Mouse (Mus musculus) testis, postnatal 14 days (tissue): ENCODE measurements around the gene Map2k5.
A peak's percentile ranks its signal among the peaks of the same experiment; 100 is the strongest.

Experiments
- DNase-seq: peaks from one replicate; pipeline ENCODE4 v3.0.0; 2021; ENCODE audit warnings: low spot score

The Map2k5 gene

GRCm38 (mm10) chr9:63339256-63339655 is 38.4 kb downstream of the Map2k5 start:
- DNase-seq, result no peak

- no peak for DNase-seq
These were observed 39.0 kb downstream of the Map2k5 start for GRCm38 (mm10) chr9:63338716-63339115.

GRCm38 (mm10) chr9:63335816-63336215 is 41.9 kb downstream of the Map2k5 start:
- DNase-seq, result no peak

- no peak for DNase-seq
These were observed 44.6 kb downstream of the Map2k5 start for GRCm38 (mm10) chr9:63333074-63333473.

GRCm38 (mm10) chr9:63331246-63331645 is 46.5 kb downstream of the Map2k5 start:
- DNase-seq, result no peak

GRCm38 (mm10) chr9:63328958-63329685 is 48.6 kb downstream of the Map2k5 start:
- no peak for DNase-seq

- no peak for DNase-seq
These were observed 62.5 kb downstream of the Map2k5 start for GRCm38 (mm10) chr9:63315231-63315630.

GRCm38 (mm10) chr9:63314126-63314525 is 63.6 kb downstream of the Map2k5 start:
- DNase-seq, result no peak

GRCm38 (mm10) chr9:63309956-63310355 is 67.7 kb downstream of the Map2k5 start:
- DNase-seq, result no peak

GRCm38 (mm10) chr9:63309008-63309407 is 68.7 kb downstream of the Map2k5 start:
- no peak for DNase-seq

GRCm38 (mm10) chr9:63308441-63308840 is 69.3 kb downstream of the Map2k5 start:
- DNase-seq, result no peak

GRCm38 (mm10) chr9:63302511-63302910 is 75.2 kb downstream of the Map2k5 start:
- no peak for DNase-seq

GRCm38 (mm10) chr9:63298656-63299055 is 79.0 kb downstream of the Map2k5 start:
- DNase-seq, result no peak

- DNase-seq, result no peak
These were observed 82.1 kb downstream of the Map2k5 start for GRCm38 (mm10) chr9:63295551-63295958.

GRCm38 (mm10) chr9:63294846-63295245 is 82.9 kb downstream of the Map2k5 start:
- DNase-seq, result no peak

- no peak for DNase-seq
These were observed 83.8 kb downstream of the Map2k5 start for GRCm38 (mm10) chr9:63293781-63294480.

- no peak for DNase-seq
These were observed 89.0 kb downstream of the Map2k5 start for GRCm38 (mm10) chr9:63288676-63289075.

GRCm38 (mm10) chr9:63284392-63284791 is 93.3 kb downstream of the Map2k5 start:
- DNase-seq, result no peak

- DNase-seq, result no peak
These were observed 95.7 kb downstream of the Map2k5 start for GRCm38 (mm10) chr9:63281996-63282395.

GRCm38 (mm10) chr9:63281086-63281485 is 96.6 kb downstream of the Map2k5 start:
- no peak for DNase-seq

GRCm38 (mm10) chr9:63273781-63274180 is 103.9 kb downstream of the Map2k5 start:
- no peak for DNase-seq

GRCm38 (mm10) chr9:63269839-63270238 is 107.9 kb downstream of the Map2k5 start:
- no peak for DNase-seq

GRCm38 (mm10) chr9:63263188-63263587 is 114.5 kb downstream of the Map2k5 start:
- no peak for DNase-seq

- peak; percentile 13 for DNase-seq
These were observed 118.9 kb downstream of the Map2k5 start for GRCm38 (mm10) chr9:63258768-63259167.
